Mouse (Mus musculus): ENCODE data around the gene Klra3. TPM values are rescaled to one million over a fixed set of nuclear protein-coding genes. Genes with fewer than 3 reads are reported as not detected.
"Not testable (repeated sequence)": the region's sequence is repeated elsewhere in the genome, so short reads cannot be mapped to it uniquely, and the experiment has no call there.

The Klra3 gene
- not detected for total RNA-seq (2021)
- long read RNA-seq, experiment 1: 0 reads
- long read RNA-seq, experiment 2: 0 reads

- no peak for DNase-seq (ENCODE audit: extremely low spot score in 1 of 2, low spot score in 2 of 2)
- no peak within 1 kb of the TSS for H3K27ac ChIP-seq
- intact Hi-C loops (cut with DNase I): no loop called here
- no peak for TF ChIP-seq CTCF (IDR thresholded peaks at IDR 0.05)
- H3K4me3 ChIP-seq: no peak within 1 kb of the TSS
Measured at GRCm38 (mm10) chr6:130337411-130337810, at the start of gene Klra3. TSS of gene Klra3 (minus strand) at chr6:130337574.

- DNase-seq (ENCODE audit: extremely low spot score in 1 of 2, low spot score in 2 of 2): no peak
- intact Hi-C loops (cut with DNase I): no loop called here
- TF ChIP-seq CTCF (IDR thresholded peaks at IDR 0.05): no peak
- Histone ChIP-seq H3K4me3 (no peak within 1 kb of the TSS), H3K27ac (no peak within 1 kb of the TSS)
Measured at GRCm38 (mm10) chr6:130386750-130387149, 49.4 kb upstream of the Klra3 start, which contains the start of gene Klra1. TSS of gene Klra1 (minus strand) at chr6:130386874.

GRCm38 (mm10) chr6:130385803-130386202 lies 48.4 kb upstream of the Klra3 start:
- Histone ChIP-seq H3K27ac (no peak overlapping the region), H3K4me3 (no peak overlapping the region)
- DNase-seq (ENCODE audit: extremely low spot score in 1 of 2, low spot score in 2 of 2): no peak
- no peak for TF ChIP-seq CTCF (IDR thresholded peaks at IDR 0.05)
- intact Hi-C loops (cut with DNase I): no loop called here

- TF ChIP-seq CTCF (IDR thresholded peaks at IDR 0.05): no peak
- intact Hi-C loops (cut with DNase I): no loop called here
- no peak for DNase-seq (ENCODE audit: extremely low spot score in 1 of 2, low spot score in 2 of 2)
- H3K4me3 ChIP-seq: no peak overlapping the region
- H3K27ac ChIP-seq: no peak overlapping the region
Measured at GRCm38 (mm10) chr6:130382375-130382774, 45.0 kb upstream of the Klra3 start.

- DNase-seq (ENCODE audit: extremely low spot score in 1 of 2, low spot score in 2 of 2); H3K27ac ChIP-seq; intact Hi-C loops (cut with DNase I); H3K4me3 ChIP-seq: not testable (repeated sequence)
Measured at GRCm38 (mm10) chr6:130345381-130345780, 8.0 kb upstream of the Klra3 start.

- intact Hi-C loops (cut with DNase I); H3K27ac ChIP-seq; H3K4me3 ChIP-seq; DNase-seq (ENCODE audit: extremely low spot score in 1 of 2, low spot score in 2 of 2): not testable (repeated sequence)
Measured at GRCm38 (mm10) chr6:130341973-130342372, 4.6 kb upstream of the Klra3 start.

- intact Hi-C loops (cut with DNase I): no loop called here
- no peak for DNase-seq (ENCODE audit: extremely low spot score in 1 of 2, low spot score in 2 of 2)
- no peak for TF ChIP-seq CTCF (IDR thresholded peaks at IDR 0.05)
- H3K27ac ChIP-seq: no peak overlapping the region
- H3K4me3 ChIP-seq: no peak overlapping the region
Measured at GRCm38 (mm10) chr6:130287984-130288649, 49.3 kb downstream of the Klra3 start.

- H3K4me3 ChIP-seq; H3K27ac ChIP-seq; DNase-seq (ENCODE audit: extremely low spot score in 1 of 2, low spot score in 2 of 2); intact Hi-C loops (cut with DNase I): not testable (repeated sequence)
Measured at GRCm38 (mm10) chr6:130281828-130282227, 55.5 kb downstream of the Klra3 start, which contains the start of gene Klra10. TSS of gene Klra10 (minus strand) at chr6:130281928.

Other genes with a start within 250 kb of the Klra3 start
- gene Klra8, start 207.7 kb downstream of the Klra3 start, total RNA-seq (2021): not detected
- not detected for gene Klra9, start 144.5 kb downstream of the Klra3 start, total RNA-seq (2021)
- not detected for gene Klra7, start 104.3 kb downstream of the Klra3 start, total RNA-seq (2021)
- not detected for gene Klra10, start 55.6 kb downstream of the Klra3 start, total RNA-seq (2021)
- not detected for gene Klra1, start 49.3 kb upstream of the Klra3 start, total RNA-seq (2021)